Mouse (Mus musculus): ENCODE measurements around the gene Asrgl1.
"Not testable (repeated sequence)": the region's sequence is repeated elsewhere in the genome, so short reads cannot be mapped to it uniquely, and the experiment has no call there.

Gene Asrgl1

GRCm38 (mm10) chr19:9135512-9136331, at the start of gene Asrgl1:
Gene Asrgl1, minus strand, starts transcription at chr19:9135636.
- peak; percentile 89 for DNase-seq (ENCODE audit: extremely low spot score, low spot score)

- DNase-seq (ENCODE audit: extremely low spot score, low spot score), result no peak
Measured at GRCm38 (mm10) chr19:9146214-9146613, 10.8 kb upstream of the Asrgl1 start.

- DNase-seq (ENCODE audit: extremely low spot score, low spot score), result no peak
Measured at GRCm38 (mm10) chr19:9143639-9144125, 8.2 kb upstream of the Asrgl1 start.

GRCm38 (mm10) chr19:9143230-9143629, 7.8 kb upstream of the Asrgl1 start:
- no peak for DNase-seq (ENCODE audit: extremely low spot score, low spot score)

- not testable (repeated sequence) for DNase-seq (ENCODE audit: extremely low spot score, low spot score)
Measured at GRCm38 (mm10) chr19:9140361-9140760, 4.9 kb upstream of the Asrgl1 start.

- DNase-seq (ENCODE audit: extremely low spot score, low spot score), result no peak
Measured at GRCm38 (mm10) chr19:9137159-9137558, 1.7 kb upstream of the Asrgl1 start.

- DNase-seq (ENCODE audit: extremely low spot score, low spot score), result no peak
Measured at GRCm38 (mm10) chr19:9134746-9135511, 507 bp downstream of the Asrgl1 start.

GRCm38 (mm10) chr19:9129996-9130395, 5.4 kb downstream of the Asrgl1 start:
- DNase-seq (ENCODE audit: extremely low spot score, low spot score), result no peak

GRCm38 (mm10) chr19:9128499-9129194, 6.8 kb downstream of the Asrgl1 start:
- DNase-seq (ENCODE audit: extremely low spot score, low spot score), result no peak

GRCm38 (mm10) chr19:9123986-9124385, 11.4 kb downstream of the Asrgl1 start:
- not testable (repeated sequence) for DNase-seq (ENCODE audit: extremely low spot score, low spot score)

- DNase-seq (ENCODE audit: extremely low spot score, low spot score), result no peak
Measured at GRCm38 (mm10) chr19:9122390-9122789, 13.0 kb downstream of the Asrgl1 start.

- DNase-seq (ENCODE audit: extremely low spot score, low spot score), result no peak
Measured at GRCm38 (mm10) chr19:9119655-9120425, 15.6 kb downstream of the Asrgl1 start.

- DNase-seq (ENCODE audit: extremely low spot score, low spot score), result no peak
Measured at GRCm38 (mm10) chr19:9117275-9117674, 18.2 kb downstream of the Asrgl1 start.

GRCm38 (mm10) chr19:9116268-9116667, 19.2 kb downstream of the Asrgl1 start:
- DNase-seq (ENCODE audit: extremely low spot score, low spot score), result no peak

GRCm38 (mm10) chr19:9112043-9112442, 23.4 kb downstream of the Asrgl1 start:
- DNase-seq (ENCODE audit: extremely low spot score, low spot score), result no peak

- peak; percentile 34 for DNase-seq (ENCODE audit: extremely low spot score, low spot score)
Measured at GRCm38 (mm10) chr19:9110182-9110869, 25.1 kb downstream of the Asrgl1 start.

- no peak for DNase-seq (ENCODE audit: extremely low spot score, low spot score)
Measured at GRCm38 (mm10) chr19:9108536-9108935, 26.9 kb downstream of the Asrgl1 start.

GRCm38 (mm10) chr19:9107379-9107755, 28.1 kb downstream of the Asrgl1 start:
- no peak for DNase-seq (ENCODE audit: extremely low spot score, low spot score)

- DNase-seq (ENCODE audit: extremely low spot score, low spot score), result no peak
Measured at GRCm38 (mm10) chr19:9106751-9107378, 28.6 kb downstream of the Asrgl1 start.

- peak; percentile 24 for DNase-seq (ENCODE audit: extremely low spot score, low spot score)
Measured at GRCm38 (mm10) chr19:9106096-9106495, 29.3 kb downstream of the Asrgl1 start.

Data from neural tube, embryonic 10.5 days (tissue).